Mouse (Mus musculus): Measurements from ENCODE around the gene Prl3a1. TPM values are rescaled to one million over a fixed set of nuclear protein-coding genes. Genes with fewer than 3 reads are reported as not detected.

Gene Prl3a1
- polyA plus RNA-seq (2015; fragmentation: Nextera tagmentation; extraction: Ambion mirVana): not detected in 2 replicates

GRCm38 (mm10) chr13:27259136-27259535, at the start of gene Prl3a1:
Prl3a1 (plus strand) TSS chr13:27259436.

GRCm38 (mm10) chr13:27241547-27241946, 17.7 kb upstream of the Prl3a1 start, which contains the start of gene Prl3b1:
Prl3b1 (plus strand) TSS chr13:27241847.

GRCm38 (mm10) chr13:27312334-27313225, 53.3 kb downstream of the Prl3a1 start, which contains the start of gene Prl6a1:
Prl6a1 (plus strand) TSS chr13:27312627.

Other genes with a start within 250 kb of the Prl3a1 start
- gene Prl, start 201.9 kb upstream of the Prl3a1 start, polyA plus RNA-seq (2015; fragmentation: Nextera tagmentation; extraction: Ambion mirVana): not detected in 2 replicates
- gene Prl3d1, start 165.2 kb upstream of the Prl3a1 start, polyA plus RNA-seq (2015; fragmentation: Nextera tagmentation; extraction: Ambion mirVana): not detected in 2 replicates
- gene Prl3d2, start 137.7 kb upstream of the Prl3a1 start, polyA plus RNA-seq (2015; fragmentation: Nextera tagmentation; extraction: Ambion mirVana): not detected in 2 replicates
- gene Prl3d3, start 102.6 kb upstream of the Prl3a1 start, polyA plus RNA-seq (2015; fragmentation: Nextera tagmentation; extraction: Ambion mirVana): not detected in 2 replicates
- not detected in 2 replicates for gene Prl3c1, start 62.8 kb upstream of the Prl3a1 start, polyA plus RNA-seq (2015; fragmentation: Nextera tagmentation; extraction: Ambion mirVana)
- not detected in 2 replicates for gene Prl3b1, start 17.6 kb upstream of the Prl3a1 start, polyA plus RNA-seq (2015; fragmentation: Nextera tagmentation; extraction: Ambion mirVana)
- gene Prl6a1, start 53.2 kb downstream of the Prl3a1 start, polyA plus RNA-seq (2015; fragmentation: Nextera tagmentation; extraction: Ambion mirVana): not detected in 2 replicates
- gene Prl8a2, start 86.2 kb downstream of the Prl3a1 start, polyA plus RNA-seq (2015; fragmentation: Nextera tagmentation; extraction: Ambion mirVana): not detected in 2 replicates
- gene Prl2b1, start 131.4 kb downstream of the Prl3a1 start, polyA plus RNA-seq (2015; fragmentation: Nextera tagmentation; extraction: Ambion mirVana): not detected in 2 replicates
- not detected in 2 replicates for gene Prl8a6, start 179.3 kb downstream of the Prl3a1 start, polyA plus RNA-seq (2015; fragmentation: Nextera tagmentation; extraction: Ambion mirVana)

All from spleen, postnatal 0 days (tissue).